Mouse (Mus musculus) forebrain, embryonic 10.5 days (tissue): ENCODE data around the gene Arhgap5. TPM values are rescaled to one million over a fixed set of nuclear protein-coding genes. Genes with fewer than 3 reads are reported as not detected.
"Not testable (repeated sequence)": the region's sequence is repeated elsewhere in the genome, so short reads cannot be mapped to it uniquely, and the experiment has no call there.

Source experiments
- DNase-seq: peaks from one replicate; pipeline ENCODE4 v3.0.0-alpha.2; 2017; ENCODE audit warnings: low spot score; ENCODE audit errors: extremely low spot score
- H3K27ac ChIP-seq: fragments of 300-500 bp; sonication (generic); 2 replicates; pipeline ENCODE4 v1.5.1; 2016; ENCODE audit warnings: mild to moderate bottlenecking
- H3K27me3 ChIP-seq: fragments of 300-500 bp; sonication (generic); 2 replicates; pipeline ENCODE4 v1.6.1; 2016; ENCODE audit warnings: mild to moderate bottlenecking; ENCODE audit not compliant: poor library complexity, severe bottlenecking
- H3K36me3 ChIP-seq: fragments of 300-500 bp; sonication (generic); replicated peaks from 2 replicates; pipeline ENCODE4 v1.6.1; 2016; ENCODE audit warnings: mild to moderate bottlenecking, moderate library complexity
- H3K4me1 ChIP-seq: fragments of 300-500 bp; sonication (generic); 2 replicates; pipeline ENCODE4 v1.6.1; 2016
- H3K4me3 ChIP-seq: fragments of 300-500 bp; sonication (generic); 2 replicates; pipeline ENCODE4 v1.5.1; 2016; ENCODE audit warnings: mild to moderate bottlenecking, moderate library complexity
- H3K9me3 ChIP-seq: fragments of 300-500 bp; sonication (generic); 2 replicates; pipeline ENCODE4 v1.6.1; 2016; ENCODE audit warnings: mild to moderate bottlenecking, moderate library complexity
- WGBS: fragments of 180-500 bp; shearing (Covaris S2); methylation state at CpG from one replicate; pipeline ENCODE4 v1.1.7; 2016; 5-methylcytosine and 5-hydroxymethylcytosine counted together
- polyA plus RNA-seq: library from polyadenylated mRNA; unstranded; fragments of >200 nt; fragmentation: Nextera tagmentation; extraction: Ambion mirVana; gene quantifications from 2 replicates; pipeline ENCODE4 v1.2.1, GENCODE M21; 2016

The Arhgap5 gene
- polyA plus RNA-seq, 1 experiment from 2014 or later = 48.0 TPM

GRCm38 (mm10) chr12:52565654-52566053 is 61.9 kb downstream of the Arhgap5 start:
- H3K4me1 ChIP-seq = no peaks in the 10 kb centered on the region
- H3K9me3 ChIP-seq = no peaks in the 10 kb centered on the region
- WGBS = 96% methylated on average over 5 of the region's 5 CpGs
- no peak for DNase-seq
- no peaks in the 10 kb centered on the region for H3K27me3 ChIP-seq
- H3K4me3 ChIP-seq = no peak overlapping the region
- peaks cover 72% of the 10 kb centered on the region for H3K36me3 ChIP-seq
- H3K27ac ChIP-seq = no peak overlapping the region

DNA sequence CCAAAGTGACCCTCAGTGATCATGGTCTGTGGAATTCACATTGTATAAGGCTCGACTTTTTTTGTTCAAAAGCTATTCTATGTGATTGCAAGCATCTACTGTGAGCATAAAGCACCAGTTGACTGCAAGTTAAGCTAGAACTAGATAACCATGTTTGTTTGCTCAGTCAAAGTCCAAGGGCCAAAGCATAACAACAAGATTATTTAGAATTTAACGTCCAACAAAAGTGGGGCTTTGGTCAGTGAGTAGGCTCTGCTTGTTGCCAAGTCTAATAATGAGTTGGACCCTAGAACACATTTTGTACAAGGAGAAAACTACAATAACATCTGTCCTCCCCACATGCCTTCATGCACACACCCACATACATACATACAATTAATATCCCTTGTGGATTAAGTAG is 69.6 kb downstream of the Arhgap5 start:
- H3K4me1 ChIP-seq = no peaks in the 10 kb centered on the region
- no peak for DNase-seq
- peaks cover 45% of the 10 kb centered on the region for H3K36me3 ChIP-seq
- no peak overlapping the region for H3K4me3 ChIP-seq
- no peaks in the 10 kb centered on the region for H3K9me3 ChIP-seq
- H3K27me3 ChIP-seq = no peaks in the 10 kb centered on the region
- WGBS = 93% methylated on average over 2 of the region's 2 CpGs
- no peak overlapping the region for H3K27ac ChIP-seq

DNA sequence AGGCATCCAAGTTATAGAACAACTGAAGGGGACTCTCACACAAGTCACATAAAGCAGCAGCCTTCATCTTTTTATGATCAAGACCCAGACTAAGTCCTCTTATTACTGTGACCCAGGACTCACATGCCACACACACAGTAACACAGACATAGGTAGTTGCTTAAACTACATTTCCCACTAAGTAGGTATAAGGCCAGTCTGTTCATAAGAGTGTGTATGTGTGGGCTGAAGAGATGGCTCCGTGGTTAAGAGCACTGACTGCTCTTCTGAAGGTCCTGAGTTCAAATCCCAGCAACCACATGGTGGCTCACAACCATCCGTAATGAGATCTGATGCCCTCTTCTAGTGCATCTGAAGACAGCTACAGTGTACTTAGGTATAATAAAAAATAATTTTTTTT is 82.7 kb downstream of the Arhgap5 start:
- WGBS = 84% methylated on average over 2 of the region's 2 CpGs
- H3K36me3 ChIP-seq, H3K27ac ChIP-seq, DNase-seq, H3K27me3 ChIP-seq, H3K9me3 ChIP-seq, H3K4me1 ChIP-seq, H3K4me3 ChIP-seq: not testable (repeated sequence)

DNA sequence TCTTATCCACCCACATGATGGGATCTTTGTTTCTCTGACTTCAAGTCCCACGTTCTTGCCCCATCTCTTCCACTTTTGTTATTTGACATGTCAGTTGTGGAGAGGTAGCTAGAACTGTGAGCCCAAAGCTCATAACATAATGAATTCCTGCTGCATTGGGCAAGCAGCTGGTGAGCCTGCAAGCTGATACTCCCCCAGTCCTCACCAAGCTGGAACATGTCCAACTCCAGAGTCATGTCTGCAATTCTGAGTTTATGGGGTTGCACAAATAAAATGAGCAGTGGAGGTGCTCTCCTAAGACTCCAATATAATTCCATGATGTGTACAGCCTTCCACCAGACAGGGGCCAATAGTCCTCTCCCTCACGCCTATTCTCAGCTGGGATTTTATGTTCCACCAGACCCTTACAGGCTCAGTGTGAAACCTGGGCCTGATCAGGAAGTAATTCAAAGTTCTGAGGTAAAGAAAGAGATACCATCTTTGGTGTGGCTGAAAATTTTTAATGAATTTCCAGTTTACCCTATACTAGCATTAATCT is 83.8 kb downstream of the Arhgap5 start:
- no peak for DNase-seq

DNA sequence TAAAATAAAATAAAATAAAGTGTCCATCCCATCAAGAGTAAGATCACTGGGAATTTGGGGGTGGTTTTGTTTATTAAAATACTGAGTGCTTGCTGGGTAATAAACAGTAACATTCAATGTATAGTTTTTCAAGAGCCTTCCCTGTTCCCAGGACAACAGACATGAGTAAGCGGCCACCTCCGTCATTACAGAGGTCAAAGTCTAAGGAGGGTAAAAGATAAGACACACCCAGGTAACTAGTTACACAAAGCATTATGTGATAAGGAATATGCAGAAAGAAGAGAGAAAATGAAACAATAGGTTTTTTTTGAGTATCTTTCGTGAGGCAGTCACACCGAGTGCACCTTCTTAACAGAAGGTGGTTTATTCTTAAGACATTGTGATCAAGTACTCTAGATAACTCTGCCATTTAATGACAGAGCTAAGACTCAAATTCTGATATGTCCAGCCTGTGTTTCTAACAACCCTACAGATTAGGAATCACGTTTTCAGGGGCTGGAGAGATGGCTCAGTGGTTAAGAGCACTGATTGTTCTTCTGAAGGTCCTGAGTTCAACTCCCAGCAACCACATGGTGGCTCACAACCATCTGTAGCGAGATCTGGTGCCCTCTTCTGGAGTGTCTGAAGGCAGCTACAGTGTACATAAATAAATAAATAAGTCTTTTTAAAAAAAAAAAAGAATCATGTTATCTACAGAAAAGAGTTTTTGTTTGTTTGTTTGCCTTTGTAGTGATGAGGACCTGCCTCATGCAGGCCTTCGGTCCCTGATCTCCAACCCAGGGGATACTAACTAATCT is 91.8 kb downstream of the Arhgap5 start:
- Histone ChIP-seq H3K4me3 (no peak overlapping the region), H3K9me3 (peaks cover 6% of the 10 kb centered on the region; the same call in 1 of the 2 replicates), H3K27ac (no peak overlapping the region), H3K4me1 (no peaks in the 10 kb centered on the region), H3K36me3 (no peaks in the 10 kb centered on the region), H3K27me3 (no peaks in the 10 kb centered on the region)
- no peak for DNase-seq
- 84% methylated on average over 7 of the region's 7 CpGs for WGBS

More for the DNA sequence above, 83.8 kb downstream of the Arhgap5 start:
- no peaks in the 10 kb centered on the region for H3K36me3 ChIP-seq
- WGBS = 86% methylated on average over 2 of the region's 2 CpGs
- no peaks in the 10 kb centered on the region for H3K9me3 ChIP-seq
- no peaks in the 10 kb centered on the region for H3K27me3 ChIP-seq
- no peak overlapping the region for H3K27ac ChIP-seq
- H3K4me3 ChIP-seq = no peak overlapping the region
- no peaks in the 10 kb centered on the region for H3K4me1 ChIP-seq

DNA sequence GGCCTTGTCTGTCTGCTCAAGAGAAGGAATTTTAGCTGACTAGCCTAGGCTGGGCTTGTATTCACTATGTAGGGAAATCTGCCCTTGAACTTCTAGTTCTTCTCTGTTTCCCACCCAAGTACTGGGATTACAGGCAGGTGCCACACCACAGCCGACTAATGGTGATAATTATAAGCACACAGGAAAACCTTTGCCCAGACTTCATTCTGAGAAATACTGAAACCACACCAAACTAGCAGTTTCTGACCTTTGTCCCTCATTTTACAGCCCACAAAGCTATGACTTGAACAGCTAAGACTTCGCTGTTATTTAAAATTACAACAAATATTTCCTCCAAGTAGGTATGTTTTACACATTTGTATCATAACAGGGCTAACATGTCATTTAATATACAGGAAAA is 98.7 kb downstream of the Arhgap5 start:
- peak overlapping the region; percentile 96; the same call in 1 of the 2 replicates for H3K27ac ChIP-seq
- WGBS = 29% methylated on average over 2 of the region's 2 CpGs

GRCm38 (mm10) chr12:52602883-52603694 is 99.3 kb downstream of the Arhgap5 start:
- DNase-seq = peak; percentile 84
- Histone ChIP-seq H3K9me3 (peaks cover 6% of the 10 kb centered on the region; the same call in 1 of the 2 replicates), H3K4me3 (peak overlapping the region; percentile 89), H3K27me3 (peaks cover 5% of the 10 kb centered on the region; the same call in 1 of the 2 replicates), H3K4me1 (peaks cover 18% of the 10 kb centered on the region), H3K36me3 (no peaks in the 10 kb centered on the region), H3K27ac (peak overlapping the region; percentile 96)
- WGBS = under 1% methylated on average over 35 of the region's 35 CpGs

More for the DNA sequence above, 98.7 kb downstream of the Arhgap5 start:
- H3K36me3 ChIP-seq = no peaks in the 10 kb centered on the region
- peaks cover 6% of the 10 kb centered on the region; the same call in 1 of the 2 replicates for H3K9me3 ChIP-seq
- no peak for DNase-seq
- H3K27me3 ChIP-seq = peaks cover 5% of the 10 kb centered on the region; the same call in 1 of the 2 replicates
- peaks cover 18% of the 10 kb centered on the region for H3K4me1 ChIP-seq
- H3K4me3 ChIP-seq = peak overlapping the region; percentile 89

GRCm38 (mm10) chr12:52603695-52604255 is 100.0 kb downstream of the Arhgap5 start:
- Histone ChIP-seq H3K4me1 (peaks cover 18% of the 10 kb centered on the region), H3K27ac (peak overlapping the region; percentile 96), H3K36me3 (no peaks in the 10 kb centered on the region), H3K4me3 (peak overlapping the region; percentile 89), H3K9me3 (no peaks in the 10 kb centered on the region; the same call in 1 of the 2 replicates), H3K27me3 (peaks cover 5% of the 10 kb centered on the region; the same call in 1 of the 2 replicates)
- WGBS = under 1% methylated on average over 21 of the region's 21 CpGs
- DNase-seq = peak; percentile 68

GRCm38 (mm10) chr12:52604256-52604991 is 100.7 kb downstream of the Arhgap5 start:
- no peaks in the 10 kb centered on the region for H3K9me3 ChIP-seq
- peak overlapping the region; percentile 96 for H3K27ac ChIP-seq
- peaks cover 5% of the 10 kb centered on the region; the same call in 1 of the 2 replicates for H3K27me3 ChIP-seq
- no peaks in the 10 kb centered on the region for H3K36me3 ChIP-seq
- DNase-seq = peak; percentile 91
- under 1% methylated on average over 33 of the region's 33 CpGs for WGBS
- H3K4me3 ChIP-seq = peak overlapping the region; percentile 89
- H3K4me1 ChIP-seq = peaks cover 18% of the 10 kb centered on the region

DNA sequence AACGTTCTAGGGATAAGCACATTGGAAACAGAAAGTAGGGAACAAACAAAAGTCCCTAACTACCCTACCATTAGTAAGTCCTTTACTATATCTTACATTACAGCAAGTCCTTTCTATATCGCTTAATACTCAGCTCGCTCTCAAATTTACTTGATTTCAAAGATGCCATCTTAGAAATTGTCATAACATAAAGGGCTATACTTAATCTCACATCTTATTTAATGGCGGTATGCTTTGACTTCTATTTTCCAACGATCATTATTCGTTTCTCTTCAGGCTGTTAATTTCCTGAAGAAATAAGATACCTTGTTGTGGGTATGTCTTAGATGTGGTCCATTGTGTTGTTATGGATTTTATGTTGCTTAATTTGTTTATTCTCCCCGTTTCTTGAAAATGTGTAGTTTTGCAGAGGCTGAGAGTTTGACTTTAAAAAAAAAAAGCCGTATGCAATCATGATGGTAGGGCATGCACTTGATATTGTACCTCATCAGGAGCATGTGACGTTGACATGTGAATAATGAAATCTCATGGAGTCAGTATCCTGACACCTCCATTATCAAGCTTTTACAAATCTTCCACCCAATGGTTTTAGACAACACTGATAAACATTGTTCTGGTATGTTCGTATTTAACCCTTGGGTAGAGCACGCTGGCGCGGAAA is 101.3 kb downstream of the Arhgap5 start:
- no peaks in the 10 kb centered on the region for H3K36me3 ChIP-seq
- peaks cover 18% of the 10 kb centered on the region for H3K4me1 ChIP-seq
- H3K27me3 ChIP-seq = peaks cover 5% of the 10 kb centered on the region; the same call in 1 of the 2 replicates
- H3K27ac ChIP-seq = peak overlapping the region; percentile 96
- peak overlapping the region; percentile 89 for H3K4me3 ChIP-seq
- DNase-seq = no peak
- no peaks in the 10 kb centered on the region for H3K9me3 ChIP-seq
- 53% methylated on average over 13 of the region's 13 CpGs for WGBS

DNA sequence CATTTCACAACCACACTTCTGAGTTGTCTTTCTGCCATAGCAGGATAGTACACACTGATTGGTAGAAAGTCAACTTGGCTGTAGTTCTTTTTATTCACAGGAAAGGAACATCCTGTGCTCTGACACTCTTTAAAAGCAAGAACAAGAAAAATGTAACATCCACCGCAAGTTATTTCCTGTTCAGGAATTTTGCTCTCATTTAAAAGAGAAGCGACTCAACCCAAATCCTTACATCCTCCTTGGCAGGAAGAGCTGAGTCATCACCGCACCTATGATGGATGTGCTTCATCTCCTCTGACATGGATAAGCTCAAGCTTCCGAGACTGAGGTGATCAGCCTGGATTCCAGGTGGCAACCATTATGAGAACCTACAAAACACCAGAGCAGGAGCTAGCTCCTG is 103.6 kb downstream of the Arhgap5 start:
- 87% methylated on average over 4 of the region's 4 CpGs for WGBS
- Histone ChIP-seq H3K9me3 (no peaks in the 10 kb centered on the region), H3K4me3 (no peak overlapping the region), H3K27me3 (no peaks in the 10 kb centered on the region), H3K36me3 (no peaks in the 10 kb centered on the region), H3K4me1 (peaks cover 13% of the 10 kb centered on the region), H3K27ac (no peak overlapping the region)
- no peak for DNase-seq
